8 mouse cellular contexts compared by ENCODE assay signal in genomic region chr2:167632731-167633536, GRCm38 (mm10). TPM values are rescaled to one million over a fixed set of nuclear protein-coding genes. Genes with fewer than 3 reads are reported as not detected.
DNase-seq lines count a peak whose midpoint lies in the region; ATAC-seq and TF ChIP-seq lines count a peak whose summit lies in the region.

No protein-coding gene starts in this region.

- no peak for DNase-seq in heart, adult 2 months
- no peak for DNase-seq in heart, postnatal 36 days
- no peak for DNase-seq in CH12.LX (ENCODE audit: extremely low read depth)
- DNase-seq in urinary bladder, postnatal 4 days (ENCODE audit: low spot score in 2 of 2): no peak
- no peak for DNase-seq in left cerebral cortex, adult 11 months (ENCODE audit: low spot score)
- DNase-seq in layer of hippocampus, adult 18-20 months (ENCODE audit: low spot score in 2 of 2): no peak

- TF ChIP-seq RAD21 in CH12.LX (IDR thresholded peaks at IDR 0.05; ENCODE audit: low read depth, low read length): no peak

- H3K4me1 ChIP-seq in heart, adult 2 months (ENCODE audit: control insufficient read depth, insufficient read depth, low read length): peaks cover 34% of the 10 kb centered on the region
- H3K4me1 ChIP-seq in CH12.LX (ENCODE audit: control insufficient read depth in 1 of 2, insufficient read depth in 2 of 2): peaks cover 30 to 50% of the 10 kb centered on the region in 2 experiments
- peaks cover 40% of the 10 kb centered on the region for H3K4me1 ChIP-seq in forebrain, embryonic 16.5 days (replicated peaks; ENCODE audit: control insufficient read depth, insufficient read depth, low read length)
- H3K4me1 ChIP-seq in liver, embryonic 16.5 days (ENCODE audit: control insufficient read depth, low read depth, low read length): peaks cover 64% of the 10 kb centered on the region

- H3K79me2 ChIP-seq in heart, adult 2 months (replicated peaks; ENCODE audit: control insufficient read depth, insufficient read depth, low read length): peaks cover 7% of the 10 kb centered on the region
- peaks cover 36% of the 10 kb centered on the region for H3K79me2 ChIP-seq in CH12.LX (replicated peaks; ENCODE audit: control insufficient read depth, extremely low read depth, insufficient read depth, poor library complexity, severe bottlenecking)

- dilution Hi-C loops in CH12.LX (cut with MboI; ENCODE audit: extremely low pct_ligation_motif_present, extremely low pct_unique_long_range_greater_than_20kb, low sequenced_read_pairs): no loop called here

- no peak for TF ChIP-seq POLR2A in heart, adult 2 months (IDR thresholded peaks at IDR 0.05; ENCODE audit: insufficient read depth, low read depth, low read length)
- no peak for TF ChIP-seq POLR2A in CH12.LX (IDR thresholded peaks at IDR 0.05; ENCODE audit: low read depth, low read length)

- peaks cover 3% of the 10 kb centered on the region for H3K9me3 ChIP-seq in CH12.LX (replicated peaks; ENCODE audit: low read length)
- H3K9me3 ChIP-seq in forebrain, embryonic 16.5 days (ENCODE audit: control insufficient read depth, low read length): no peaks in the 10 kb centered on the region
- no peaks in the 10 kb centered on the region for H3K9me3 ChIP-seq in liver, embryonic 16.5 days (replicated peaks; ENCODE audit: control insufficient read depth, low read length)

- peak overlapping the region; percentile 95 for H3K4me3 ChIP-seq in heart, adult 2 months
- peak overlapping the region; percentile 8 to 86 (median 49) for H3K4me3 ChIP-seq in CH12.LX (replicated peaks in 1 of 3; ENCODE audit: low read depth in 2 of 3, low read length in 2 of 3, poor library complexity in 1 of 3)
- H3K4me3 ChIP-seq in forebrain, embryonic 16.5 days (replicated peaks; ENCODE audit: low read length): no peak overlapping the region; the same call in 1 of the 2 replicates
- peak overlapping the region; percentile 83 for H3K4me3 ChIP-seq in liver, embryonic 16.5 days (ENCODE audit: low read depth, low read length)

- peak overlapping the region; percentile 99 for H3K27ac ChIP-seq in heart, adult 2 months
- peak overlapping the region; percentile 97 for H3K27ac ChIP-seq in CH12.LX (ENCODE audit: insufficient read depth, low read depth)
- peak overlapping the region; percentile 69; the same call in 1 of the 2 replicates for H3K27ac ChIP-seq in forebrain, embryonic 16.5 days (ENCODE audit: low read length)
- H3K27ac ChIP-seq in liver, embryonic 16.5 days (ENCODE audit: low read length): peak overlapping the region; percentile 99

- no peaks in the 10 kb centered on the region for H3K27me3 ChIP-seq in heart, adult 2 months (ENCODE audit: control insufficient read depth, insufficient read depth, low read length)
- H3K27me3 ChIP-seq in CH12.LX (replicated peaks): no peaks in the 10 kb centered on the region
- no peaks in the 10 kb centered on the region for H3K27me3 ChIP-seq in forebrain, embryonic 16.5 days (replicated peaks; ENCODE audit: control insufficient read depth, insufficient read depth, low read length)
- H3K27me3 ChIP-seq in liver, embryonic 16.5 days (ENCODE audit: control insufficient read depth, insufficient read depth, low read depth, low read length): no peaks in the 10 kb centered on the region

- ATAC-seq in forebrain, embryonic 16.5 days: no peak
- no peak for ATAC-seq in liver, embryonic 16.5 days (ENCODE audit: low read depth)

- peak overlapping the region; percentile 68; the same call in 1 of the 2 replicates for H3K9ac ChIP-seq in heart, adult 2 months (ENCODE audit: low read depth, low read length)
- H3K9ac ChIP-seq in CH12.LX (ENCODE audit: insufficient read depth, low read depth): peak overlapping the region; percentile 66
- no peak overlapping the region for H3K9ac ChIP-seq in forebrain, embryonic 16.5 days (replicated peaks; ENCODE audit: low read depth, low read length)
- H3K9ac ChIP-seq in liver, embryonic 16.5 days (ENCODE audit: low read depth, low read length): peak overlapping the region; percentile 96

- H3K36me3 ChIP-seq in heart, adult 2 months (ENCODE audit: control insufficient read depth, insufficient read depth, low read length): no peaks in the 10 kb centered on the region
- H3K36me3 ChIP-seq in CH12.LX (replicated peaks in 1 of 2; ENCODE audit: control insufficient read depth in 1 of 2, insufficient read depth in 1 of 2, low read length in 1 of 2): peaks cover 13 to 19% of the 10 kb centered on the region in 2 experiments
- H3K36me3 ChIP-seq in forebrain, embryonic 16.5 days (ENCODE audit: control insufficient read depth, insufficient read depth): no peaks in the 10 kb centered on the region
- H3K36me3 ChIP-seq in liver, embryonic 16.5 days (ENCODE audit: control insufficient read depth, insufficient read depth): no peaks in the 10 kb centered on the region

- 61% methylated on average over 12 of the region's 12 CpGs for WGBS in heart, adult 2 months
- 81% methylated on average over 12 of the region's 12 CpGs for WGBS in forebrain, embryonic 16.5 days
- 59% methylated on average over 12 of the region's 12 CpGs for WGBS in liver, embryonic 16.5 days (ENCODE audit: insufficient replicate concordance)

- TF ChIP-seq CTCF in heart, adult 2 months (IDR thresholded peaks at IDR 0.05): no peak
- no peak for TF ChIP-seq CTCF in CH12.LX (conservative IDR thresholded peaks at IDR 0.05 in 1 of 2, IDR thresholded peaks at IDR 0.05 in 1 of 2; ENCODE audit: low read depth in 2 of 2, low read length in 2 of 2)

- H3K4me2 ChIP-seq in CH12.LX (ENCODE audit: insufficient read depth, low read depth, poor library complexity, severe bottlenecking): peak overlapping the region; percentile 88
- peak overlapping the region; percentile 54 for H3K4me2 ChIP-seq in forebrain, embryonic 16.5 days (ENCODE audit: low read length)
- peak overlapping the region; percentile 71 for H3K4me2 ChIP-seq in liver, embryonic 16.5 days (ENCODE audit: low read depth, low read length)

- intact Hi-C loops in heart, adult 2 months (cut with DNase I): no loop called here
- intact Hi-C loops in heart, postnatal 36 days (cut with DNase I): no loop called here

- in situ Hi-C loops in CH12.LX (cut with MboI; ENCODE audit: low pct_ligation_motif_present, low pct_unique_long_range_greater_than_20kb, low sequenced_read_pairs): no loop called here

- TF ChIP-seq EP300 in heart, adult 2 months (IDR thresholded peaks at IDR 0.05; ENCODE audit: insufficient read depth, low read depth, low read length): no peak
- no peak for TF ChIP-seq EP300 in CH12.LX (IDR thresholded peaks at IDR 0.05; ENCODE audit: low read length)

TF ChIP-seq in CH12.LX, 34 proteins besides CTCF, POLR2A, EP300 and RAD21:
- TF ChIP-seq ETS1 (conservative IDR thresholded peaks at IDR 0.05; ENCODE audit: low read depth, low read length) (no peak), BHLHE40 (IDR thresholded peaks at IDR 0.05; ENCODE audit: low read depth, low read length) (0 out of 2 replicates have a peak, but pooled peaks have one; percentile 5)

RNA-seq across cellular contexts. Expression of gene Ube2v1, which starts 1.0 kb away (rescaled TPM):
- 100 to 1,000 TPM; 118 to 121 TPM for total RNA-seq in heart, adult 2 months (2021)
- 98.1 and 101 TPM in 2 replicates for polyA plus RNA-seq in heart, adult 2 months (2012; rRNA removed)
- 100 to 1,000 TPM; 111 to 114 TPM for total RNA-seq in heart, postnatal 36 days (2021)
- total RNA-seq in CH12.LX (2012; rRNA removed) (126 TPM in 2 replicates), CH12.LX (2014; rRNA removed) (84.0 and 92.8 TPM in 2 replicates)
- 157 and 184 TPM in 2 replicates for polyA plus RNA-seq in CH12.LX (2012; ENCODE audit: insufficient read length, low read depth)
- polyA plus RNA-seq in forebrain, embryonic 16.5 days (2015; fragmentation: Nextera tagmentation; extraction: Ambion mirVana): 273 and 281 TPM in 2 replicates
- polyA plus RNA-seq in liver, embryonic 16.5 days (2015; fragmentation: Nextera tagmentation; extraction: Ambion mirVana): 168 and 175 TPM in 2 replicates
- total RNA-seq in layer of hippocampus, adult 18-20 months (2021): 100 to 1,000 TPM; 235 to 247 TPM

RNA-seq across cellular contexts. Expression of gene Gm20431, which starts 28.4 kb away (rescaled TPM):
- 10 to 100 TPM; 15.6 to 21.0 TPM for total RNA-seq in heart, adult 2 months (2021)
- polyA plus RNA-seq in heart, adult 2 months (2012; rRNA removed): 9.7 and 16.5 TPM in 2 replicates
- total RNA-seq in heart, postnatal 36 days (2021): 10 to 100 TPM; 14.0 to 20.7 TPM
- total RNA-seq in CH12.LX (2012; rRNA removed) (10.3 and 15.0 TPM in 2 replicates), CH12.LX (2014; rRNA removed) (not detected in 2 replicates)
- 2.4 TPM in 1 of 2 replicates, not detected in the other for polyA plus RNA-seq in CH12.LX (2012; ENCODE audit: insufficient read length, low read depth)
- 8.2 and 11.7 TPM in 2 replicates for polyA plus RNA-seq in forebrain, embryonic 16.5 days (2015; fragmentation: Nextera tagmentation; extraction: Ambion mirVana)
- polyA plus RNA-seq in liver, embryonic 16.5 days (2015; fragmentation: Nextera tagmentation; extraction: Ambion mirVana): not detected in 2 replicates
- total RNA-seq in layer of hippocampus, adult 18-20 months (2021): 10 to 100 TPM; 36.7 to 39.9 TPM

RNA-seq across cellular contexts. Expression of gene Cebpb, which starts 55.8 kb away (rescaled TPM):
- 100 to 1,000 TPM in 1 of 2 experiments, 10 to 100 TPM in 1; 88.1 to 133 TPM for total RNA-seq in heart, adult 2 months (2021)
- polyA plus RNA-seq in heart, adult 2 months (2012; rRNA removed): 30.3 and 77.8 TPM in 2 replicates
- total RNA-seq in heart, postnatal 36 days (2021): 100 to 1,000 TPM in 1 of 2 experiments, 10 to 100 TPM in 1; 93.7 to 108 TPM
- 2.3 and 6.2 TPM in 2 replicates for total RNA-seq in CH12.LX (2012; rRNA removed)
- total RNA-seq in CH12.LX (2014; rRNA removed): 0.19 TPM in 1 of 2 replicates, not detected in the other
- polyA plus RNA-seq in CH12.LX (2012; ENCODE audit: insufficient read length, low read depth): 0.24 TPM in 1 of 2 replicates, not detected in the other
- polyA plus RNA-seq in forebrain, embryonic 16.5 days (2015; fragmentation: Nextera tagmentation; extraction: Ambion mirVana): 0.32 and 0.56 TPM in 2 replicates
- polyA plus RNA-seq in liver, embryonic 16.5 days (2015; fragmentation: Nextera tagmentation; extraction: Ambion mirVana): 0.46 and 0.61 TPM in 2 replicates
- total RNA-seq in layer of hippocampus, adult 18-20 months (2021): 10 to 100 TPM; 41.9 to 43.2 TPM

RNA-seq across cellular contexts. Expression of gene Tmem189, which starts 56.7 kb away (rescaled TPM):
- 10 to 100 TPM; 23.0 to 26.4 TPM for total RNA-seq in heart, adult 2 months (2021)
- polyA plus RNA-seq in heart, adult 2 months (2012; rRNA removed): 53.2 and 58.4 TPM in 2 replicates
- total RNA-seq in heart, postnatal 36 days (2021): 10 to 100 TPM; 26.6 to 29.9 TPM
- total RNA-seq in CH12.LX (2012; rRNA removed) (30.9 and 31.0 TPM in 2 replicates), CH12.LX (2014; rRNA removed) (25.1 and 27.9 TPM in 2 replicates)
- 29.4 and 29.5 TPM in 2 replicates for polyA plus RNA-seq in CH12.LX (2012; ENCODE audit: insufficient read length, low read depth)
- 30.2 and 30.6 TPM in 2 replicates for polyA plus RNA-seq in forebrain, embryonic 16.5 days (2015; fragmentation: Nextera tagmentation; extraction: Ambion mirVana)
- 13.7 and 14.0 TPM in 2 replicates for polyA plus RNA-seq in liver, embryonic 16.5 days (2015; fragmentation: Nextera tagmentation; extraction: Ambion mirVana)
- total RNA-seq in layer of hippocampus, adult 18-20 months (2021): 10 to 100 TPM; 46.7 TPM

Comparison
In these comparisons a context has a peak if more than half of its experiments do, and no peak if none do; other contexts are left out.
1. RNA of gene Cebpb, which starts 55.8 kb away (total RNA-seq): 88.1 to 133 TPM in heart, adult 2 months, 93.7 to 108 TPM in heart, postnatal 36 days and 41.9 to 43.2 TPM in layer of hippocampus, adult 18-20 months; 0.19 to 6.2 TPM in CH12.LX; every median in the first group is over 4 times any median in the second.
2. Peak in every context shown above with its lines, with median percentiles within 50 percentile points of each other: H3K27ac ChIP-seq and H3K4me2 ChIP-seq.